Mouse (Mus musculus): Measurements from ENCODE around the gene Ccr10.

The Ccr10 gene

GRCm38 (mm10) chr11:101187541-101187940 is 12.3 kb upstream of the Ccr10 start:
- DNase-seq, result no peak

- DNase-seq, result no peak
Measured at GRCm38 (mm10) chr11:101186526-101187247, 11.4 kb upstream of the Ccr10 start.

GRCm38 (mm10) chr11:101185441-101185840 is 10.2 kb upstream of the Ccr10 start:
- no peak for DNase-seq

- no peak for DNase-seq
Measured at GRCm38 (mm10) chr11:101184984-101185383, 9.7 kb upstream of the Ccr10 start.

DNA sequence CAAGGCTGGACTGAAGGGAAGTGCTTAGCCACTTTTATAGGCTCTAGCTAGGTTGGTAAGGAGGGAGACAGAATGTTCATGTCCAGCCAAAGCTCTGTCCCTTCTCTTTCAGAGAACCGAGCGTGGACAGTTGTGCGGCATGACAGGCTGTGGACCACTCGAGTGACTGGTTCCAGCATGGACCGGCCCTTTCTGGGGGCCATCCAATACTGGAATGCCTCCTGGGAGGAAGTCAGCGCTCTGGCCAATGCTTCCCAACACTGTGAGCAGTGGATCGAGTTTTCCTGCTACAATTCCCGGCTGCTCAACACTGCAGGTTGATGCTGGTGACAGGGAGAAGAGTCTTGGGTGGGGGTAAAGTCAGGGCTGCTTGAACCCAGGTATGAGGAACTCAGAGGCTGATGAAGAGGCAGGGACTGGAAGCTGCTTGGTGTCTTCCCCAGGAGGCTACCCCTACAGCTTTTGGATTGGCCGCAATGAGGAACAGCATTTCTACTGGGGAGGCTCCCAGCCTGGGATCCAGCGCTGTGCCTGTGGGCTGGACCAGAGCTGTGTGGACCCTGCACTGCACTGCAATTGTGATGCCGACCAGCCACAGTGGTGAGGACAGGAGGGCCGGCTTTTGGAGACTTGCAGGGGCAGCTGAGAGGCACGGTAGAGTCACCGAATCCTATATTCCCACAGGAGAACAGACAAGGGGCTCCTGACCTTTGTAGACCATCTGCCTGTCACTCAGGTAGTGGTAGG is 7.7 kb upstream of the Ccr10 start:
- DNase-seq, result no peak

DNA sequence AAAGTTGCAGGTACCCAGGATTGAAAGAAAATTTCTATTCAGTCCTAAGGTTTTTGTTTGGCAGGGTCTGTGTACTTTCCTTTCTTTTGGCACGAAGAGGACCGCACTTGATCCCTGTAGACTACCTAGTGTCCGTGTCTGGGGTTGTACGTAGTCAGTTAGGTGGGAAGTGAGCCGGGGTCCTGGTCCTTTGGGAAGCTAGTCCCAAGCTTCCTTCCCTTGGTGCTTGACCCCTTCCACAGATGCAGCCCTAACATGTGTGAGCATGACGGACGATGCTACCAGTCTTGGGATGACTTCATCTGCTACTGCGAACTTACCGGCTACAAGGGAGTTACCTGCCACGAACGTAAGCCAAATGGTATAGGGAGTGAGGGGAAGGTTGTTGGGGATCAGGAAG is 6.7 kb upstream of the Ccr10 start:
- DNase-seq, result no peak

- peak; percentile 68 for DNase-seq
Measured at GRCm38 (mm10) chr11:101180846-101181740, 5.8 kb upstream of the Ccr10 start.

- DNase-seq, result no peak
Measured at GRCm38 (mm10) chr11:101180261-101180660, 5.0 kb upstream of the Ccr10 start.

DNA sequence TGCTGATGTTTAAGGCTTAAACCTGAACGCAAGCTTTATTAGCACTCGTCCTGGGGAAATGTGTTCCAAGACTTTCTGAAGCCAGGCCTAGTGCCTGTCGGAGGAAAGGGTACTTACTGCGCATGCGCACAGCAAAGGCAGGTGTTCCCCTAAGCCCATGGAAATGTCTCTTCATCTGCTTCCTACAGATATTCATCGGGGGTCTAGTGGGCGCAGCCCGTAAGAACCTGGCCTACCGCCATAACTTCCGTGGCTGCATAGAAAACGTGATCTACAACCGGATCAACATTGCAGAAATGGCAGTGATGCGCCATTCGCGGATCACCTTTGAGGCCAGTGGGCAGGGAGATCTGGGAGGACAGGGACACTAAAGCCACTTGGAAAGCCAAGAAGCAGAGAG is 4.1 kb upstream of the Ccr10 start:
- no peak for DNase-seq

DNA sequence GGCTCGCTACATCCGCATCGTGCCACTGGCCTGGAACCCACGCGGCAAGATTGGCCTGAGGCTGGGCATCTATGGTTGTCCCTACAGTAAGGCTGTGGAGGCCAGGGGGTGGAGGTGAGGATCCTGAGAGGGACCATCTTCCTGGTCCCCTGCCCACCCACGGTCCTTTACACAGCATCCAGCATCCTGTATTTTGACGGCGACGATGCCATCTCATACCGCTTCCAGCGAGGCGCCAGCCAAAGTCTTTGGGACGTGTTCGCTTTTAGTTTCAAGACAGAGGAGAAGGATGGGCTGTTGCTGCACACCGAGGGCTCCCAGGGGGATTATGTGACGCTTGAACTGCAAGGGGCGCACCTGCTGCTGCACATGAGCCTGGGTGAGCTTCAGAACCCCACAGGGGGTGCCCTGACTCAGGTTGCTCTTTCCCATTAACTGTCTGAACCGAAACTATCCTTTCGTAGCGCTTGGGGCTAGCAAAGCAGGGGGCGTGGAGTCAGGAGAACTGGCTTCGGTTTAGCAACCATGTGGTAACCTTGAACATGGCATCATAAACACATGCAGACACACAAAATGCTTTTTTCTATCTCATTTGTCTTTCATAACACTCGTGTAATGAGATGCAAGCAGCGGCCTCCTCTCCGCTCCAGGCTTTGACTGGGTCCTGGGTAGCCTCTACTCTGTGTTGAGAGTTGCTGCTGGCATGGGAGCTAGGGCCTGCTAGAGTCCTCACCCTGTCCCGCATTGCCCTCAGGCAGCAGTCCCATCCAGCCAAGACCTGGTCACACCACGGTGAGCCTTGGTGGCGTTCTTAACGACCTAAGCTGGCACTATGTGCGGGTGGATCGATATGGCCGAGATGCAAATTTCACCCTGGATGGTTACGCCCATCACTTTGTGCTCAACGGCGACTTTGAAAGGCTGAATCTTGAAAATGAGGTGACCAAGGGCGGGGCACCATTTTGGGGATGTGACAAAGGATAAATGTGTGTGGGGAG is 3.1 kb upstream of the Ccr10 start:
- no peak for DNase-seq

DNA sequence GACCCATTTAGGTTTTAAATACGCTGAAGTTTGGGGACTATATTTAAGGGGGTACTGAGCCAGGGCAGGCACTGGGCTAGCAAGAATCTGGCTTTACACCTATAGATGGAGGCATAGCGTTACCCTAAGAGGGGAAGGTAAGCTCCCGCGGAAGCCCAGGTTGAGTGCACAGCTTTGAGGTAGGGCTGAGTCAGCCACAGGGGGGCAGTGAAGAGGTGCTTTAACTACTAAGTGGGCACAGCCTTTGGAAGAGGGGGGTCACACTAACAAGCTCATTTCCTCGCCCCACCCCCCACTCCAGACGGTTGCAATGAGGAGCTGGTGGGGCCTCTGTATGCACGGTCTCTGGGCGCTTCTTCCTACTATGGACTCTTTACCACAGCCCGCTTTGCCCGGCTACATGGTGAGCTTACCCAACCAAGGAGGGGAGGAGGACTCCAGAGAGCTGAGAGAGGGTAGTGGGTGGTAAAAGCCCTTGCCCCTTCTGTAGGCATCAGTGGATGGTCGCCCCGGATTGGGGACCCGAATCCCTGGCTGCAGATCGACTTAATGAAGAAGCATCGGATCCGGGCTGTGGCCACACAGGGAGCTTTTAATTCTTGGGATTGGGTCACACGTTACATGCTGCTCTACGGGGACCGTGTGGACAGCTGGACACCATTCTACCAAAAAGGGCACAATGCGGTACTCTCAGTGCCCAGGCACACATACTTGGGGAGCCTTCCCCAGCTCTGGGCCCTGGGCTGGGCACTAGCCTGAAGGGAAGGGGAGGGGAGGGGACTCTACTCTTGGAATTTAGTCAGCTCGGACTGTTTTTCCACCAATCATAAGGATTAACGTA is 1.9 kb upstream of the Ccr10 start:
- DNase-seq, result peak; percentile 68

DNA sequence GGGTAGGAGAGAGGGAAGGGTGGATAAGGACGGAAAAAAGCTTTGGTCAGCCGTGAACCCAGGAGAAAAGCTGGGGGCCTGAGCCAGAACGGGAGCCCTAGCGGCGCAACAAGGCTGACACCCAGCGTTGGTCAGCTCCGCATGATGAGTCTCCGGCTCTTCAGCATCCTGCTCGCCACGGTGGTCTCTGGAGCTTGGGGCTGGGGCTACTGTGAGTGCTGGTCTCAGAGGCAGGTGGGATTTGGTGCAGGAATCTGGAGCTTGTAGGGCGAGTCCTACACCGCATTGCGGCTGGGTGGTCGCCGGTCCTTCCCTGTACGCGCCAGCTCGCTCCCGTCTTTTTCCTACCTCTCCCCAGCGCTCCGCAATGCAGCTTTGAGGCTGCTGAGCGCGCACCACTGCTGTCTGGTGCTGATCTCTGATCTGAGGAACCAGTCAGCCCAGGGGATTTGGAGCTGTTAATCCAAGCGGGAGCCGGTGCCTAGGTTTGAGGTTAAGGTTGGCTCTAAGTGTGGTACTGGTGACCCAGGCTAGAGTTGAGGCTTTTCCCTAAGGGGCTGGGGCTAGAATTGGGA is 961 bp upstream of the Ccr10 start:
- no peak for DNase-seq

DNA sequence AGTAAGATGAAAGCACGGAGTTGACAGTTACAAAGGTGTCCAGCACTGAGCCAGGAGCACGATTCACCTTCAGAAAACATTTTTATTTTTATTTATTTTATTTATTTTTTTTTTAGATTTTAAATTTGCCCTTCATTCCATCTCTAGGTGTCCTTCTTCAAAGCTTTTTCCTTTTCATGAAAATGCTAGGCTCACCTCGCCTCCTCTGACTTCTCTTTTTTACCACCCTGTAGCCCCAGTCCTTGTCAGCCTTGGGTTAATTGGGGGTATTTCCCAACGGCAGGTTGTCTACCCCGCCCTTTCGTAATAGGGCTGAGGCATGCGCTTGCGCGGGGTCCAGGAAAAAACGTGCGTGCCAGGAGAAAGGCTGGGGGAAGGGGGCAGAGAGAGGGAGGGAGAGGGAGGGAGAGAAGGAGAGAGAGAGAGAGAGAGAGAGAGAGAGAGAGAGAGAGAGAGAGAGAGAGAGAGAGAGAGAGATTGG is 433 bp upstream of the Ccr10 start:
- DNase-seq, result no peak

DNA sequence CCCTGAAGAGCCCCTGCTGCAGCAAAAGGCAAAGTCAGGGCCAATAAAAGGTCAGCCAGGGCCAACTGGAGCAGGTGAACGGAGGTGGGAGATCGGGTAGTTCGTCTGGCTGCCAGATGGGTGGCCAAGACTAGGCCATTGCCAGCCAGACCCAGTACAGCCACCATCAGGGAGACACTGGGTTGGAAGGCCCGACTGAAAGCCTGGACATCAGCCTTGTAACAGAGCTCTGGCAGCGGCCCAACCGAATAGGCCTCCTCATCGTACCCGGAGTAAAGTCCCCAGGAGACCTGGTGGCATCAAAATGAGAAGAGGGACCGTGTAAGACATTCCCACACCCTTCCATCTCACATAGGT is 876 bp downstream of the Ccr10 start:
- DNase-seq, result no peak

DNA sequence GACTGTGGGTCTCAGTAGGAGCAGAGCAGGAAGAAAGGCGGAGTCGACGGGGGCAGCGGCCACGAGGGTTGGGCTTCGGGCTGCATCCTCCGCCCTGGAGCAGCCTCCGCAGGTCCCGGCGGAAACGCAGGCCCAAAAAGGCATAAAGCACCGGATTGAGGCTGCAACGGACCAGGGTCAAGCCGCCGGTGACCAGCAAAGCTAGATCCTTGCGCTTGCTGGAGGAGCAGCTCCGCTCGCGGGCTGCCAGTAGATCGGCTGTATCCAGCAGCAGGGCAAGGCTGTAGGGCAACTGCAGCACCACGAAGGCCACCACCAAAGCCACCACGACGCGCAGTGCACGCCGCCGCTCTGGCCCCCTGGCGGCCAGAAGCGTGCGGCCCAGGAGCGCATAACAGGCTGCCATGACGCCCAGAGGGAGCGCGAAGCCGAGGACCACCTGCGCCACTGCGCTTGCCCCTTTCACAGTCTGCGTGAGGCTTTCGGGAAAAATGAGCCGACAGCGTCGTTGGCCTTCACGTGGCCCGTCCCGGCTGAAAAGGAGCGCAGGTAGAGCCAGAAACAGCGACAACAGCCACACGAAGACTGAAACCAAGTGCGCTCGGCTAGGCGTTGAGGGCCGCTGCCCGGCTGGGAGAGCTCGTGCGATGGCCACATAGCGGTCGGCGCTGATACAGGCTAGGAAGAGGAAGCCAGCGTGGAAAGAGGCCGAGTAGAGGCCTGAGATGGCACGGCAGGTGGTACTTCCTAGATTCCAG is 1.4 kb downstream of the Ccr10 start:
- DNase-seq, result peak; percentile 85

DNA sequence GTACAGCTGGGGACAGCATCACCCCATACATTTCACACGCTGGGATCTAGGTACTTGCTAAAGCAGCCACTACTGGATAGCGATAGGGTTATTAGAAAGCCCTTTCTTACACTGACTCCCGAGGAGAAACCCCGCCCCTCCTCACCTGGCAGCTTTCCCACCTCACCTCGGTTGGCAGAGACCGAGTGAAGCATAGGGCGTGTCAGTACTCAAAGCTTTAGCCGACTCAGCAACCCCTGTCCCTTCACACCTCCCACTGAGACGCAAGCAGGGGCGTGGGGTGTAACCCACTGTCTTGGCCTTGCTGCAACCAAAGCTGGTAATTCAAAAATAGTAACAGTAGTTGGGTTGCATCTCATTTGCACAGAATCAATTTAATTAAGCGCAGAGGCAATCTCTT is 2.1 kb downstream of the Ccr10 start:
- peak; percentile 84 for DNase-seq

DNA sequence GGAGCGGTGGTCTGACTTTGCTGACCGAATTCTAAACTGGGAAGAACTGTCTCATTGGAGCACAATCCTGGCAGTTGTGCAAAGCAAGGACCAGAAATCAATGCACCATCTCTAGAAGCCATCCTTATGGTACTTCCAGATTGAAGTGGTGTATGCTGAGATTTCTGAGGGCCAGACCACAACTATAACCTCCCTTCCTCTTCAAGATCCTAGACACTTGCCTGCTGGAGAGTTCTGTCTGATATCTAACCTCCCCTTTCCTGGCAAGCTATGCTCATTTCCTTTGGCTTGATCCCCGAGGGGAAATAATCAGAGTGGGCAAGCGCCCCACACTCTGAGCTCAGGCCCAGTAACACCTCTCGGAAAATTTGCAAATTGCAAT is 2.8 kb downstream of the Ccr10 start:
- DNase-seq, result no peak

DNA sequence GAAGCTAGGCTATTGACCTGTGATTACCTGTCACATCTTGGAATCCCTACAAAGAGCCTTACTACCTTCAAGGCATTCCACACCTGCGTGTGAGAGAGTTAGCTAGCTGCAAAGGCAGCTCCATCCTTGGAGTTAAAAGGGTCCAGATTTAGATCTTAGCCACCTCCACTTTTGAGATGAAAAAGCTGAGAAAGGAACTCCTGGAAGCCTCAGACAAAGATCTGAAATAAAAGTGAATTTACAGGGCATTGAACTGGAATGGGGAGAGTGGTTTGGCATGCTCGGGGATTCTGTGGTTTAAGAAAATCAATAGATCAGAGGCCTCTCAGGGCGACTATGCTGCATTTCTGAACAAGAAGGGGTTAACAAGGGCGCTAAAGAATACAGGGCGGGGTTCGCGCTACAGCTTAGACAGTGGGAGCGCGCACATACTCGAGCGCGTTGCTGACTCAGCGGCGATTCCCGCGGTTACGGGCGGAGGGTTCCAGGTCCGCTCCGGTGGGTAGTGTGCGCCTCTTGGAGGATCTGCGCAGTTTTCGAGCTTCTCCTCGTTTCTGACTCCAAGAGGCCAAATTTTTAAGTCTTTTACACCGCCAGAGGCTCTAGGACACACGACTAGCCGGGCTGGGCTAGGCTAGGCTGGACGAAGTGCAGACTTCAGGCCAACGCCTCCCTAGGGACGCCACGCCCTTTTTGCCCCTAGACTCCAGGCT is 3.4 kb downstream of the Ccr10 start:
- peak; percentile 78 for DNase-seq

All from kidney, adult 18-20 months (tissue).